Mouse (Mus musculus) T-helper 17 cell (primary cell): Measurements from ENCODE around the gene Calm4.

ENCODE experiments used
- in situ Hi-C, 2 experiments: fragments of 300-600 bp; cut with MboI, MseI; formaldehyde crosslinking; loops; 1 replicate in 1 of 2; 2 replicates in 1 of 2; pipeline ENCODE4 v1.15.1; 2025; ENCODE audit warnings: high pct_unique_total_duplicates in 2 of 2

The Calm4 gene

GRCm38 (mm10) chr13:3856252-3856651, 18.7 kb downstream of the Calm4 start:
- in situ Hi-C loops, result no loop called here

GRCm38 (mm10) chr13:3861251-3861650, 23.7 kb downstream of the Calm4 start:
- in situ Hi-C loops, result no loop called here

GRCm38 (mm10) chr13:3862325-3862724, 24.8 kb downstream of the Calm4 start:
- in situ Hi-C loops, result no loop called here

- in situ Hi-C loops, result no loop called here
Observed at GRCm38 (mm10) chr13:3862922-3863580, 25.5 kb downstream of the Calm4 start.

GRCm38 (mm10) chr13:3865648-3866354, 28.2 kb downstream of the Calm4 start:
- in situ Hi-C loops, result no loop called here

GRCm38 (mm10) chr13:3866355-3867052, 28.9 kb downstream of the Calm4 start:
- in situ Hi-C loops, result no loop called here

GRCm38 (mm10) chr13:3867158-3867557, 29.6 kb downstream of the Calm4 start:
- in situ Hi-C loops, result no loop called here

- in situ Hi-C loops, result loop anchor here in 1 of 2 experiments (10.0 kb wide), 2 partner anchors 115 to 205 kb away; no protein-coding TSS in a partner anchor
Observed at GRCm38 (mm10) chr13:3869901-3870300, 32.3 kb downstream of the Calm4 start.

- in situ Hi-C loops, result loop anchor here in 1 of 2 experiments (10.0 kb wide), 2 partner anchors 118 to 208 kb away; no protein-coding TSS in a partner anchor
Observed at GRCm38 (mm10) chr13:3872832-3873231, 35.3 kb downstream of the Calm4 start.

- in situ Hi-C loops, result loop anchor here in 1 of 2 experiments (10.0 kb wide), 2 partner anchors 122 to 212 kb away; no protein-coding TSS in a partner anchor
Observed at GRCm38 (mm10) chr13:3876448-3876847, 38.9 kb downstream of the Calm4 start.

- in situ Hi-C loops, result loop anchor here in 1 of 2 experiments (10.0 kb wide), 2 partner anchors 122 to 212 kb away; no protein-coding TSS in a partner anchor
Observed at GRCm38 (mm10) chr13:3877185-3877584, 39.6 kb downstream of the Calm4 start.

GRCm38 (mm10) chr13:3877679-3878220, 40.2 kb downstream of the Calm4 start:
- in situ Hi-C loops, result loop anchor here in 1 of 2 experiments (10.0 kb wide), 2 partner anchors 123 to 213 kb away; no protein-coding TSS in a partner anchor

- in situ Hi-C loops, result no loop called here
Observed at GRCm38 (mm10) chr13:3886663-3887062, 49.1 kb downstream of the Calm4 start.
